In the genomic region with DNA sequence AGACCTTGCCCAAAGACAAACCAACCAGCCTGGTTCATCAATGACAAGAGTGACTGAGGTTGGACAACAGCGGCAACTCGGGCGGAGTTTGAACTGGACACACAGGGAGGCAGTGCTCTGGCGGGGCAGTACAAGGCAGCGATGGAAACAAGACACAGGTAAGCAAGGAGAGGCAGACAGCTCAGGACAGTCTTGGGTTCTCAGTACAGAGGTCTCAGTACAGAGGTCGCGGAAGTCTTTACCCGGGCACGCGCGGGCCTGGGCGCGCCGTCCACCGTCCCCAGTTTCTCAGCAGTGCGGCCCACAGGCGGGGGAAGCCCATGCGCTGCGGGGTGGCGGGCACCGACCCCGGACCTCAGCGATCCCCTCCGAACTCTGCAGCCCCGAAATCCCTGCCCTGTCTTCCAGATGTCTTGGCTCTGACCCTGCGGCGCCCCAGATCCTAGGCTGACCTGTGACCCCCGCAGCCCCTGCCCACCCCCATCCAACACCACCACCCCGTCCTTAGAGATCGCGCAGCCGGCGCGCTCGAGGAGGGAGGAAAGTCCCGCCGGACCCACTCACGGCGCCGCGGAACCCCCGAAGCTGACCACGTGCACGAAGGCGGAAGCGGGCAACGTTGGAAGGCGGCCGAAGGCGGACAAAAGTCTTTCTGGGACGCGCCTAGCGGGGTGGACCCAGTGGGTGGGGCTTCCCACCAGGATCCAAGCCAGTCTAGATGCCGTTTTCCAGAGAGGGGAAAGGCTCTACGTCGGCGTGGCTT, we compare ENCODE assay signal across 8 mouse cellular contexts. TPM values are rescaled to one million over a fixed set of nuclear protein-coding genes. Genes with fewer than 3 reads are reported as not detected.
DNase-seq lines count a peak whose midpoint lies in the region; ATAC-seq and TF ChIP-seq lines count a peak whose summit lies in the region.

A gene (minus strand): TSS at position 662 of the 763 bp plus-strand sequence.

- peak within 1 kb of the TSS; percentile 83 for H3K9ac ChIP-seq in CH12.LX (ENCODE audit: insufficient read depth, low read depth)
- H3K9ac ChIP-seq in forebrain, embryonic 12.5 days: peak within 1 kb of the TSS; percentile 80
- peak within 1 kb of the TSS; percentile 83 for H3K9ac ChIP-seq in heart, postnatal 0 days (replicated peaks; ENCODE audit: low read depth, low read length)
- peak within 1 kb of the TSS; percentile 78 for H3K9ac ChIP-seq in liver, embryonic 16.5 days (ENCODE audit: low read depth, low read length)
- H3K9ac ChIP-seq in neural tube, embryonic 13.5 days: peak within 1 kb of the TSS; percentile 85

- in situ Hi-C loops in CH12.LX (cut with MboI; ENCODE audit: low pct_ligation_motif_present, low pct_unique_long_range_greater_than_20kb, low sequenced_read_pairs): no loop called here

- H3K4me1 ChIP-seq in CH12.LX (ENCODE audit: control insufficient read depth in 1 of 2, insufficient read depth in 2 of 2): peaks cover 2 to 26% of the 10 kb centered on the region in 2 experiments; a peak in 2 of 4 replicates
- H3K4me1 ChIP-seq in forebrain, embryonic 12.5 days: peaks cover 23% of the 10 kb centered on the region
- peaks cover 12% of the 10 kb centered on the region for H3K4me1 ChIP-seq in heart, postnatal 0 days (ENCODE audit: control insufficient read depth, insufficient read depth)
- peaks cover 41% of the 10 kb centered on the region for H3K4me1 ChIP-seq in liver, embryonic 16.5 days (ENCODE audit: control insufficient read depth, low read depth, low read length)
- H3K4me1 ChIP-seq in neural tube, embryonic 13.5 days (replicated peaks): peaks cover 28% of the 10 kb centered on the region
- peaks cover 13% of the 10 kb centered on the region for H3K4me1 ChIP-seq in testis, adult 2 months (ENCODE audit: control insufficient read depth, insufficient read depth, low read length)

- TF ChIP-seq RAD21 in CH12.LX (IDR thresholded peaks at IDR 0.05; ENCODE audit: low read depth, low read length): no peak

- peak within 1 kb of the TSS; percentile 91 for H3K4me2 ChIP-seq in CH12.LX (ENCODE audit: insufficient read depth, low read depth, poor library complexity, severe bottlenecking)
- peak within 1 kb of the TSS; percentile 98 for H3K4me2 ChIP-seq in forebrain, embryonic 12.5 days
- peak within 1 kb of the TSS; percentile 97 for H3K4me2 ChIP-seq in heart, postnatal 0 days (ENCODE audit: low read depth, low read length)
- H3K4me2 ChIP-seq in liver, embryonic 16.5 days (ENCODE audit: low read depth, low read length): peak within 1 kb of the TSS; percentile 100
- peak within 1 kb of the TSS; percentile 95 for H3K4me2 ChIP-seq in neural tube, embryonic 13.5 days

- H3K79me2 ChIP-seq in CH12.LX (replicated peaks; ENCODE audit: control insufficient read depth, extremely low read depth, insufficient read depth, poor library complexity, severe bottlenecking): peaks cover 35% of the 10 kb centered on the region

- H3K36me3 ChIP-seq in CH12.LX (replicated peaks in 1 of 2; ENCODE audit: control insufficient read depth in 1 of 2, insufficient read depth in 1 of 2, low read length in 1 of 2): peaks cover 29 to 41% of the 10 kb centered on the region in 2 experiments
- peaks cover 37% of the 10 kb centered on the region for H3K36me3 ChIP-seq in forebrain, embryonic 12.5 days (replicated peaks)
- H3K36me3 ChIP-seq in heart, postnatal 0 days (replicated peaks; ENCODE audit: control insufficient read depth, insufficient read depth, low read length): peaks cover 25% of the 10 kb centered on the region
- peaks cover 4% of the 10 kb centered on the region for H3K36me3 ChIP-seq in liver, embryonic 16.5 days (ENCODE audit: control insufficient read depth, insufficient read depth)
- H3K36me3 ChIP-seq in neural tube, embryonic 13.5 days: peaks cover 35% of the 10 kb centered on the region
- no peaks in the 10 kb centered on the region for H3K36me3 ChIP-seq in testis, adult 2 months (ENCODE audit: control insufficient read depth, insufficient read depth, low read length)

- TF ChIP-seq POLR2A in CH12.LX (IDR thresholded peaks at IDR 0.05; ENCODE audit: low read depth, low read length): peak; percentile 75
- TF ChIP-seq POLR2A in testis, adult 2 months (IDR thresholded peaks at IDR 0.05; ENCODE audit: control insufficient read depth, low read depth, low read length): peak; percentile 29; the same call in 1 of the 2 replicates

- TF ChIP-seq EP300 in CH12.LX (IDR thresholded peaks at IDR 0.05; ENCODE audit: low read length): no peak
- TF ChIP-seq EP300 in heart, postnatal 0 days (IDR thresholded peaks at IDR 0.05; ENCODE audit: low read depth): no peak

- no peaks in the 10 kb centered on the region for H3K27me3 ChIP-seq in CH12.LX (replicated peaks)
- H3K27me3 ChIP-seq in forebrain, embryonic 12.5 days: no peaks in the 10 kb centered on the region
- H3K27me3 ChIP-seq in heart, postnatal 0 days (ENCODE audit: control insufficient read depth, insufficient read depth, low read length): no peaks in the 10 kb centered on the region
- no peaks in the 10 kb centered on the region for H3K27me3 ChIP-seq in liver, embryonic 16.5 days (ENCODE audit: control insufficient read depth, insufficient read depth, low read depth, low read length)
- no peaks in the 10 kb centered on the region for H3K27me3 ChIP-seq in neural tube, embryonic 13.5 days
- no peaks in the 10 kb centered on the region for H3K27me3 ChIP-seq in testis, adult 2 months (ENCODE audit: control insufficient read depth, insufficient read depth, low read length)

- DNase-seq in CH12.LX (ENCODE audit: extremely low read depth): peak; percentile 82
- DNase-seq in c-Kit-positive CD71-positive TER-119-negative erythroid progenitor cells, embryonic 14.5 days (ENCODE audit: low read depth): peak; percentile 82
- peak; percentile 81 for DNase-seq in heart, postnatal 0 days (ENCODE audit: low spot score)
- peak; percentile 97 to 98 for DNase-seq in kidney, postnatal 4 days

- peak; percentile 87 for ATAC-seq in forebrain, embryonic 12.5 days (ENCODE audit: low FRiP score)
- peak; percentile 91 for ATAC-seq in heart, postnatal 0 days (ENCODE audit: insufficient read depth, low read depth)
- peak; percentile 75 for ATAC-seq in liver, embryonic 16.5 days (ENCODE audit: low read depth)
- peak; percentile 81 for ATAC-seq in neural tube, embryonic 13.5 days (ENCODE audit: low read depth)

- no peaks in the 10 kb centered on the region for H3K9me3 ChIP-seq in CH12.LX (replicated peaks; ENCODE audit: low read length)
- no peaks in the 10 kb centered on the region for H3K9me3 ChIP-seq in forebrain, embryonic 12.5 days
- H3K9me3 ChIP-seq in heart, postnatal 0 days (replicated peaks; ENCODE audit: control insufficient read depth, low read length): no peaks in the 10 kb centered on the region
- H3K9me3 ChIP-seq in liver, embryonic 16.5 days (replicated peaks; ENCODE audit: control insufficient read depth, low read length): no peaks in the 10 kb centered on the region
- no peaks in the 10 kb centered on the region for H3K9me3 ChIP-seq in neural tube, embryonic 13.5 days

- H3K4me3 ChIP-seq in CH12.LX (replicated peaks in 1 of 3; ENCODE audit: low read depth in 2 of 3, low read length in 2 of 3, poor library complexity in 1 of 3): peak within 1 kb of the TSS; percentile 70 to 89 (median 81)
- H3K4me3 ChIP-seq in forebrain, embryonic 12.5 days (replicated peaks): peak within 1 kb of the TSS; percentile 81
- peak within 1 kb of the TSS; percentile 85 for H3K4me3 ChIP-seq in heart, postnatal 0 days (ENCODE audit: low read depth, low read length)
- H3K4me3 ChIP-seq in liver, embryonic 16.5 days (ENCODE audit: low read depth, low read length): peak within 1 kb of the TSS; percentile 77
- H3K4me3 ChIP-seq in neural tube, embryonic 13.5 days: peak within 1 kb of the TSS; percentile 72
- peak within 1 kb of the TSS; percentile 93 for H3K4me3 ChIP-seq in testis, adult 2 months (ENCODE audit: control insufficient read depth, low read depth, low read length)

- peak within 1 kb of the TSS; percentile 23 for H3K27ac ChIP-seq in CH12.LX (ENCODE audit: insufficient read depth, low read depth)
- H3K27ac ChIP-seq in forebrain, embryonic 12.5 days: no peak within 1 kb of the TSS
- H3K27ac ChIP-seq in heart, postnatal 0 days (ENCODE audit: low read depth): peak within 1 kb of the TSS; percentile 61
- H3K27ac ChIP-seq in liver, embryonic 16.5 days (ENCODE audit: low read length): peak within 1 kb of the TSS; percentile 92
- H3K27ac ChIP-seq in neural tube, embryonic 13.5 days (replicated peaks): peak within 1 kb of the TSS; percentile 34; the same call in 1 of the 2 replicates
- peak within 1 kb of the TSS; percentile 73 for H3K27ac ChIP-seq in testis, adult 2 months (ENCODE audit: control insufficient read depth, insufficient read depth, low read depth, low read length)

- TF ChIP-seq CTCF in CH12.LX (conservative IDR thresholded peaks at IDR 0.05 in 1 of 2, IDR thresholded peaks at IDR 0.05 in 1 of 2; ENCODE audit: low read depth in 2 of 2, low read length in 2 of 2): no peak
- no peak for TF ChIP-seq CTCF in heart, postnatal 0 days (IDR thresholded peaks at IDR 0.05; ENCODE audit: low read depth)
- TF ChIP-seq CTCF in testis, adult 2 months (IDR thresholded peaks at IDR 0.05; ENCODE audit: control insufficient read depth, insufficient read depth, insufficient replicate concordance, low read depth, low read length): no peak

- dilution Hi-C loops in CH12.LX (cut with MboI; ENCODE audit: extremely low pct_ligation_motif_present, extremely low pct_unique_long_range_greater_than_20kb, low sequenced_read_pairs): no loop called here

- under 1% methylated on average over 56 of the region's 57 CpGs for WGBS in forebrain, embryonic 12.5 days
- under 1% methylated on average over 54 of the region's 57 CpGs for WGBS in heart, postnatal 0 days
- WGBS in liver, embryonic 16.5 days (ENCODE audit: insufficient replicate concordance): under 1% methylated on average over 55 of the region's 57 CpGs
- WGBS in neural tube, embryonic 13.5 days: under 1% methylated on average over 57 of the region's 57 CpGs

TF ChIP-seq in CH12.LX, 34 proteins besides CTCF, POLR2A, EP300 and RAD21 (continues in another document):
- TF ChIP-seq USF2 (conservative IDR thresholded peaks at IDR 0.05; ENCODE audit: low read depth, low read length) (peak; percentile 53; the same call in 1 of the 2 replicates), ZMIZ1 (IDR thresholded peaks at IDR 0.05; ENCODE audit: low read depth, low read length) (peak; percentile 69), RCOR1 (conservative IDR thresholded peaks at IDR 0.05; ENCODE audit: low read depth, low read length) (no peak)

RNA-seq across cellular contexts. Expression of the gene that starts here (rescaled TPM):
- total RNA-seq in CH12.LX (2012; rRNA removed): 84.6 and 99.3 TPM in 2 replicates
- 54.4 and 59.1 TPM in 2 replicates for total RNA-seq in CH12.LX (2014; rRNA removed)
- polyA plus RNA-seq in CH12.LX (2012; ENCODE audit: insufficient read length, low read depth): 72.4 and 93.1 TPM in 2 replicates
- polyA plus RNA-seq in forebrain, embryonic 12.5 days (2016; fragmentation: Nextera tagmentation; extraction: Ambion mirVana): 28.8 and 30.1 TPM in 2 replicates
- total RNA-seq in heart, postnatal 0 days (2014; rRNA removed; ENCODE audit: low replicate concordance): 21.2 and 23.7 TPM in 2 replicates
- polyA plus RNA-seq in heart, postnatal 0 days (2015; fragmentation: Nextera tagmentation; extraction: Ambion mirVana): 20.5 and 23.4 TPM in 2 replicates
- polyA plus RNA-seq in liver, embryonic 16.5 days (2015; fragmentation: Nextera tagmentation; extraction: Ambion mirVana): 24.5 and 24.6 TPM in 2 replicates
- 19.4 and 21.0 TPM in 2 replicates for polyA plus RNA-seq in neural tube, embryonic 13.5 days (2015; fragmentation: Nextera tagmentation; extraction: Ambion mirVana)
- polyA plus RNA-seq in testis, adult 2 months (2012; rRNA removed): 5.2 and 5.6 TPM in 2 replicates
